Mouse (Mus musculus): ENCODE measurements at regions not wholly inside any gene's neighbourhood (a gene's known extent, or its start where the extent isn't known, plus 50 kb on each side); places are given as distances from the start of the nearest gene placed in this dataset.

DNA sequence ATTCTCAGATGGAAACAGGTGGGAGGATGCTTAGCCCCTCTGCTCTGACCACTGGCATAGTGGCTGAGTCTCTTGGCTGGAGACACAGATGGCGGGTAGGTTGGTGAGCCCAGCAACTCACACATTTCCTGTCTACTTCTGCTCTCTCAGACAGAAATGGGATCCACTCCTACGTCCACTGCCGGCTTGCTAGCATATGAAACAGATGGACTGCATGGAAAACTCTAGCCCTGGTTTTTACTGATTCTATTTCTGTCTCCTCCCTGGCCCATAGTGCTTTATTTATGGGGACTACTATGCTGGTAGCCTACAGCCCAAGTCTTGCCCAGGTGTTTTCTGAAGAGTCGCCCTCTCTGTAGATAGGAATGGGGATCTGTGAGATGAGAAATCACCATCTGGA, 88.9 kb downstream of the Neurod6 start:
- Histone ChIP-seq H3K27me3 (ENCODE audit: insufficient read depth, low read length) (no peaks in the 10 kb centered on the region), H3K4me2 (ENCODE audit: low read length) (no peak overlapping the region), H3K27ac (no peak overlapping the region), H3K36me3 (ENCODE audit: insufficient read depth, low read length) (no peaks in the 10 kb centered on the region), H3K4me3 (replicated peaks; ENCODE audit: low read depth, low read length) (no peak overlapping the region), H3K9me3 (replicated peaks; ENCODE audit: low read length) (no peaks in the 10 kb centered on the region), H3K4me1 (replicated peaks; ENCODE audit: insufficient read depth, low read length) (no peaks in the 10 kb centered on the region), H3K9ac (ENCODE audit: low read depth, low read length) (no peak overlapping the region)
- no peak for DNase-seq (ENCODE audit: low spot score)
- WGBS, result 82% methylated on average over 4 of the region's 4 CpGs
- no peak for ATAC-seq (replicated peaks; ENCODE audit: low FRiP score, low read depth)
- no peak for TF ChIP-seq CTCF (IDR thresholded peaks at IDR 0.05; ENCODE audit: low read depth)

GRCm38 (mm10) chr6:55581106-55581505, 100.0 kb downstream of the Neurod6 start:
- no peak overlapping the region for H3K9ac ChIP-seq (ENCODE audit: low read depth, low read length)
- H3K4me2 ChIP-seq (ENCODE audit: low read length), result no peak overlapping the region
- TF ChIP-seq CTCF (IDR thresholded peaks at IDR 0.05; ENCODE audit: low read depth), result no peak
- no peaks in the 10 kb centered on the region for H3K36me3 ChIP-seq (ENCODE audit: insufficient read depth, low read length)
- no peak overlapping the region for H3K27ac ChIP-seq
- DNase-seq (ENCODE audit: low spot score), result no peak
- H3K27me3 ChIP-seq (ENCODE audit: insufficient read depth, low read length), result no peaks in the 10 kb centered on the region
- 70% methylated on average over 6 of the region's 6 CpGs for WGBS
- H3K4me1 ChIP-seq (replicated peaks; ENCODE audit: insufficient read depth, low read length), result no peaks in the 10 kb centered on the region
- H3K9me3 ChIP-seq (replicated peaks; ENCODE audit: low read length), result no peaks in the 10 kb centered on the region
- H3K4me3 ChIP-seq (replicated peaks; ENCODE audit: low read depth, low read length), result no peak overlapping the region
- ATAC-seq (replicated peaks; ENCODE audit: low FRiP score, low read depth), result no peak

- Histone ChIP-seq H3K27ac (no peak overlapping the region), H3K9ac (ENCODE audit: low read depth, low read length) (no peak overlapping the region), H3K4me2 (ENCODE audit: low read length) (no peak overlapping the region), H3K27me3 (ENCODE audit: insufficient read depth, low read length) (no peaks in the 10 kb centered on the region), H3K4me1 (replicated peaks; ENCODE audit: insufficient read depth, low read length) (no peaks in the 10 kb centered on the region), H3K4me3 (replicated peaks; ENCODE audit: low read depth, low read length) (no peak overlapping the region), H3K36me3 (ENCODE audit: insufficient read depth, low read length) (no peaks in the 10 kb centered on the region), H3K9me3 (replicated peaks; ENCODE audit: low read length) (no peaks in the 10 kb centered on the region)
- TF ChIP-seq CTCF (IDR thresholded peaks at IDR 0.05; ENCODE audit: low read depth), result no peak
- DNase-seq (ENCODE audit: low spot score) (no peak), ATAC-seq (replicated peaks; ENCODE audit: low FRiP score, low read depth) (no peak)
- WGBS, result 17% methylated on average over 5 of the region's 5 CpGs
These were observed 101.0 kb downstream of the Neurod6 start for GRCm38 (mm10) chr6:55580036-55580435.

- DNase-seq (ENCODE audit: low spot score), result no peak
- Histone ChIP-seq H3K4me1 (replicated peaks; ENCODE audit: insufficient read depth, low read length) (no peaks in the 10 kb centered on the region), H3K27me3 (ENCODE audit: insufficient read depth, low read length) (no peaks in the 10 kb centered on the region), H3K9ac (ENCODE audit: low read depth, low read length) (no peak overlapping the region), H3K9me3 (replicated peaks; ENCODE audit: low read length) (no peaks in the 10 kb centered on the region), H3K36me3 (ENCODE audit: insufficient read depth, low read length) (no peaks in the 10 kb centered on the region), H3K4me2 (ENCODE audit: low read length) (no peak overlapping the region), H3K27ac (no peak overlapping the region), H3K4me3 (replicated peaks; ENCODE audit: low read depth, low read length) (no peak overlapping the region)
- WGBS, result 64% methylated on average over 9 of the region's 9 CpGs
- no peak for ATAC-seq (replicated peaks; ENCODE audit: low FRiP score, low read depth)
- no peak for TF ChIP-seq CTCF (IDR thresholded peaks at IDR 0.05; ENCODE audit: low read depth)
These were observed 101.5 kb downstream of the Neurod6 start for GRCm38 (mm10) chr6:55579611-55580010.

GRCm38 (mm10) chr6:55579105-55579504, 102.0 kb downstream of the Neurod6 start:
- no peak overlapping the region for H3K9ac ChIP-seq (ENCODE audit: low read depth, low read length)
- no peak overlapping the region for H3K4me3 ChIP-seq (replicated peaks; ENCODE audit: low read depth, low read length)
- ATAC-seq (replicated peaks; ENCODE audit: low FRiP score, low read depth), result no peak
- no peak for TF ChIP-seq CTCF (IDR thresholded peaks at IDR 0.05; ENCODE audit: low read depth)
- no peak for DNase-seq (ENCODE audit: low spot score)
- no peaks in the 10 kb centered on the region for H3K4me1 ChIP-seq (replicated peaks; ENCODE audit: insufficient read depth, low read length)
- H3K27me3 ChIP-seq (ENCODE audit: insufficient read depth, low read length), result no peaks in the 10 kb centered on the region
- H3K9me3 ChIP-seq (replicated peaks; ENCODE audit: low read length), result no peaks in the 10 kb centered on the region
- no peak overlapping the region for H3K4me2 ChIP-seq (ENCODE audit: low read length)
- no peaks in the 10 kb centered on the region for H3K36me3 ChIP-seq (ENCODE audit: insufficient read depth, low read length)
- 49% methylated on average over 5 of the region's 5 CpGs for WGBS
- H3K27ac ChIP-seq, result no peak overlapping the region

DNA sequence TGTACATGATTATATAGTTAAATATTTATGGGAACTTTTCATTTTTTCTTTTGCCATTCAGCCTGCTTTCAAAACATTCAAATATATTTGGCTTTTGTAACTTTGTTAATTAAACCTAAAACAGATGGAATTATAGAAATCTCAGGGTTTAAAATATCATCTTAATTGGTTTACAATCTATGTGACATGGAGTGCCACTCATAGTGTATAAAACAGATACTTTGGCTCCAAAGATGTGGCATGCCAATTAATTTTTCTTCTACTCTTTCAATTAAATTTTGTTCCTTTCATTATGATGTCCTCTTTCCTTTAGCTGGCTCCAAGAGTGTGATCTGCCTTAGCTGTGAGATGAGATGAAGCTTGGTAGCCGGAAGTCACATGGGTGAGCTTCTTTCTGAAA, 103.0 kb downstream of the Neurod6 start:
- no peak overlapping the region for H3K4me2 ChIP-seq (ENCODE audit: low read length)
- H3K9ac ChIP-seq (ENCODE audit: low read depth, low read length), result no peak overlapping the region
- H3K27me3 ChIP-seq (ENCODE audit: insufficient read depth, low read length), result no peaks in the 10 kb centered on the region
- H3K9me3 ChIP-seq (replicated peaks; ENCODE audit: low read length), result no peaks in the 10 kb centered on the region
- H3K36me3 ChIP-seq (ENCODE audit: insufficient read depth, low read length), result no peaks in the 10 kb centered on the region
- no peak overlapping the region for H3K27ac ChIP-seq
- no peak overlapping the region for H3K4me3 ChIP-seq (replicated peaks; ENCODE audit: low read depth, low read length)
- no peak for ATAC-seq (replicated peaks; ENCODE audit: low FRiP score, low read depth)
- DNase-seq (ENCODE audit: low spot score), result no peak
- no peak for TF ChIP-seq CTCF (IDR thresholded peaks at IDR 0.05; ENCODE audit: low read depth)
- no peaks in the 10 kb centered on the region for H3K4me1 ChIP-seq (replicated peaks; ENCODE audit: insufficient read depth, low read length)
- WGBS, result 93% methylated on average over 1 of the region's 1 CpGs

- H3K9ac ChIP-seq (ENCODE audit: low read depth, low read length), result no peak overlapping the region
- 68% methylated on average over 2 of the region's 2 CpGs for WGBS
- no peak for DNase-seq (ENCODE audit: low spot score)
- no peak for ATAC-seq (replicated peaks; ENCODE audit: low FRiP score, low read depth)
- H3K27ac ChIP-seq, result no peak overlapping the region
- H3K4me2 ChIP-seq (ENCODE audit: low read length), result no peak overlapping the region
- no peaks in the 10 kb centered on the region for H3K27me3 ChIP-seq (ENCODE audit: insufficient read depth, low read length)
- H3K36me3 ChIP-seq (ENCODE audit: insufficient read depth, low read length), result no peaks in the 10 kb centered on the region
- H3K9me3 ChIP-seq (replicated peaks; ENCODE audit: low read length), result no peaks in the 10 kb centered on the region
- H3K4me3 ChIP-seq (replicated peaks; ENCODE audit: low read depth, low read length), result no peak overlapping the region
- H3K4me1 ChIP-seq (replicated peaks; ENCODE audit: insufficient read depth, low read length), result no peaks in the 10 kb centered on the region
- TF ChIP-seq CTCF (IDR thresholded peaks at IDR 0.05; ENCODE audit: low read depth), result no peak
These were observed 113.5 kb downstream of the Neurod6 start for GRCm38 (mm10) chr6:55567521-55567920.
